Mouse (Mus musculus) liver, postnatal 0 days (tissue): ENCODE measurements around the gene Csrp2. TPM values are rescaled to one million over a fixed set of nuclear protein-coding genes. Genes with fewer than 3 reads are reported as not detected.

Experiments
- ATAC-seq: fragments of 200-750 bp; cut with Nextera tagmentation; 2 replicates; pipeline ENCODE4 v1.8.0; 2017; ENCODE audit warnings: mild to moderate bottlenecking, moderate library complexity
- DNase-seq: peaks from one replicate; pipeline ENCODE4 v3.0.0-alpha.2; 2016
- H3K27ac ChIP-seq: fragments of 300-500 bp; sonication (generic); 2 replicates; pipeline ENCODE4 v1.5.1; 2014; ENCODE audit warnings: antibody characterized with exemption, moderate library complexity, mild to moderate bottlenecking, low read depth
- H3K27me3 ChIP-seq: fragments of 300-500 bp; sonication (generic); 2 replicates; pipeline ENCODE4 v1.6.1; 2014; ENCODE audit warnings: low read length, control low read depth, mixed read lengths; ENCODE audit not compliant: insufficient read depth
- H3K36me3 ChIP-seq: fragments of 300-500 bp; sonication (generic); replicated peaks from 2 replicates; pipeline ENCODE4 v1.6.1; 2014; ENCODE audit warnings: mild to moderate bottlenecking, control low read depth, low read length, moderate library complexity, mixed read lengths; ENCODE audit not compliant: insufficient read depth
- H3K4me1 ChIP-seq: fragments of 300-500 bp; sonication (generic); 2 replicates; pipeline ENCODE4 v1.6.1; 2014; ENCODE audit warnings: antibody characterized with exemption, mild to moderate bottlenecking, control low read depth; ENCODE audit not compliant: insufficient read depth
- H3K4me2 ChIP-seq: fragments of 300-500 bp; sonication (generic); 2 replicates; pipeline ENCODE4 v1.6.1; 2014; ENCODE audit warnings: low read depth, mild to moderate bottlenecking, low read length, moderate library complexity, mixed read lengths
- H3K4me3 ChIP-seq: fragments of 300-500 bp; sonication (generic); 2 replicates; pipeline ENCODE4 v1.5.1; 2014; ENCODE audit warnings: low read depth, low read length
- H3K9ac ChIP-seq: fragments of 300-500 bp; sonication (generic); replicated peaks from 2 replicates; pipeline ENCODE4 v1.6.1; 2014; ENCODE audit warnings: mild to moderate bottlenecking, moderate library complexity
- H3K9me3 ChIP-seq: fragments of 300-500 bp; sonication (generic); 2 replicates; pipeline ENCODE4 v1.6.1; 2016; ENCODE audit warnings: mild to moderate bottlenecking, control low read depth, low read length, mixed read lengths
- CTCF ChIP-seq: sonication (generic); IDR thresholded peaks from 2 replicates; pipeline ENCODE4 v1.5.1; 2016; ENCODE audit warnings: antibody characterized with exemption, low read depth
- EP300 ChIP-seq: IDR thresholded peaks from 2 replicates; pipeline ENCODE4 v1.6.1; 2016; ENCODE audit warnings: antibody characterized with exemption, low read depth, mild to moderate bottlenecking
- WGBS: fragments of 180-500 bp; shearing (Covaris S2); extraction: QIAGEN DNeasy Blood & Tissue Kit; methylation state at CpG from one replicate; pipeline ENCODE4 v1.1.7; 2014; ENCODE audit not compliant: insufficient replicate concordance; 5-methylcytosine and 5-hydroxymethylcytosine counted together
- polyA plus RNA-seq: library from polyadenylated mRNA; unstranded; fragments of >200 nt; fragmentation: Nextera tagmentation; extraction: Ambion mirVana; gene quantifications from 2 replicates; pipeline ENCODE4 v1.2.1, GENCODE M21; 2015

Csrp2 gene
- polyA plus RNA-seq, 1 experiment from 2014 or later = 19.2 TPM

DNA sequence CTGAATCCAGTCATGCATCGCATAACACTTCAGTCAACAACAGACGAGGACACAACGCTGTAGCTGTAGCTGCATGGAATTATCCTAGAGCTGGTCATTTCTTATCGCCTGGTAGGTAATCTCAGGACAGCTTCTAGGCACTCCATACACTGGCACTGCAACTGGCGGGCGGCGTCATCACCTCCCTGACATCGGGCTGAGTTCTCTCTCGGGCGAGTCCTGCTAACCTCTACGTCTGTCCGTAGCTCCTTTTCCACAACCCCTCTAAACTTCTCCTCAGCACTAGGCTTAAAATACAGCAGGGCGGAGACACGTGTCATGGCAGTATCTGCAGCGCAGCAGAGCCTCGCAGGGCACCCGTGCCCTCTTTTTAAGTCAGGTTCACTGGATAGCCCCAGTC, 67.1 kb downstream of the Csrp2 start:
- ATAC-seq (no peak), DNase-seq (no peak)
- Histone ChIP-seq H3K4me3 (no peak overlapping the region), H3K36me3 (no peaks in the 10 kb centered on the region), H3K4me2 (no peak overlapping the region), H3K9me3 (no peaks in the 10 kb centered on the region), H3K27me3 (no peaks in the 10 kb centered on the region), H3K4me1 (peaks cover 7% of the 10 kb centered on the region), H3K9ac (no peak overlapping the region), H3K27ac (no peak overlapping the region)
- TF ChIP-seq EP300 (no peak), CTCF (no peak)
- WGBS = 89% methylated on average over 17 of the region's 17 CpGs

Other genes starting within 250 kb of the Csrp2 start
- gene E2f7, start 174.3 kb upstream of the Csrp2 start, polyA plus RNA-seq = 5.0 and 7.1 TPM in 2 replicates
- 4.1 and 4.9 TPM in 2 replicates for gene Zdhhc17, start 90.4 kb downstream of the Csrp2 start, polyA plus RNA-seq
- gene Osbpl8, start 245.0 kb downstream of the Csrp2 start, polyA plus RNA-seq = 5.4 and 5.6 TPM in 2 replicates